Mouse (Mus musculus) mouse embryonic stem cell (cell line): ENCODE results near the gene Mzf1.

Experiments
- in situ Hi-C, 2 experiments: fragments of 300-500 bp; cut with MboI; formaldehyde crosslinking; loops; 1 replicate in 1 of 2; 3 replicates in 1 of 2; pipeline ENCODE4 v1.14.3; 2019 to 2020; ENCODE audit warnings: low sequenced_read_pairs in 2 of 2, low pct_unique_long_range_greater_than_20kb in 1 of 2, mixed read lengths in 1 of 2; ENCODE audit not compliant: unreplicated experiment in 1 of 2

Mzf1 gene

GRCm38 (mm10) chr7:13054287-13055010 is at the start of gene Mzf1:
Gene Mzf1 (minus strand): TSS chr7:13054764.
- in situ Hi-C loops, result loop anchor here (25.0 kb wide), 2 partner anchors 233 to 1258 kb away; partner anchors contain the start of genes Lig1 (in 2 of the 2) and Zswim9 (in 2 of the 2)

- in situ Hi-C loops, result no loop called here
Observed at GRCm38 (mm10) chr7:13095073-13095472, 40.5 kb upstream of the Mzf1 start, which contains the start of gene Vmn1r85. Gene Vmn1r85 (minus strand): TSS chr7:13095173.

- in situ Hi-C loops, result loop anchor here (25.0 kb wide), 2 partner anchors 215 to 1240 kb away; partner anchors contain the start of genes Lig1 (in 2 of the 2) and Zswim9 (in 2 of the 2)
Observed at GRCm38 (mm10) chr7:13072293-13072692, 17.7 kb upstream of the Mzf1 start.

- in situ Hi-C loops, result loop anchor here (10.0 to 25.0 kb wide), 3 partner anchors 224 to 1261 kb away; partner anchors contain the start of genes Lig1 (in 2 of the 2) and Zswim9 (in 2 of the 2)
Observed at GRCm38 (mm10) chr7:13063399-13063798, 8.8 kb upstream of the Mzf1 start.

GRCm38 (mm10) chr7:13059536-13059935 is 5.0 kb upstream of the Mzf1 start:
- in situ Hi-C loops, result loop anchor here (25.0 kb wide), 2 partner anchors 228 to 1253 kb away; partner anchors contain the start of genes Lig1 (in 2 of the 2) and Zswim9 (in 2 of the 2)

- in situ Hi-C loops, result loop anchor here (25.0 kb wide), 2 partner anchors 230 to 1255 kb away; partner anchors contain the start of genes Lig1 (in 2 of the 2) and Zswim9 (in 2 of the 2)
Observed at GRCm38 (mm10) chr7:13056913-13057700, 2.5 kb upstream of the Mzf1 start.

- in situ Hi-C loops, result loop anchor here (25.0 kb wide), 2 partner anchors 233 to 1258 kb away; partner anchors contain the start of genes Lig1 (in 2 of the 2) and Zswim9 (in 2 of the 2)
Observed at GRCm38 (mm10) chr7:13053961-13054286, 640 bp downstream of the Mzf1 start.

GRCm38 (mm10) chr7:13053501-13053900 is 1.1 kb downstream of the Mzf1 start:
- in situ Hi-C loops, result loop anchor here (25.0 kb wide), 2 partner anchors 234 to 1259 kb away; partner anchors contain the start of genes Lig1 (in 2 of the 2) and Zswim9 (in 2 of the 2)

- in situ Hi-C loops, result loop anchor here (25.0 kb wide), 2 partner anchors 234 to 1259 kb away; partner anchors contain the start of genes Lig1 (in 2 of the 2) and Zswim9 (in 2 of the 2)
Observed at GRCm38 (mm10) chr7:13053001-13053400, 1.6 kb downstream of the Mzf1 start.

- in situ Hi-C loops, result no loop called here
Observed at GRCm38 (mm10) chr7:13046084-13046483, 8.5 kb downstream of the Mzf1 start.

GRCm38 (mm10) chr7:13044254-13044625 is 10.3 kb downstream of the Mzf1 start:
- in situ Hi-C loops, result loop anchor here in 1 of 2 experiments (5.0 kb wide), 1 partner anchor 37 kb away; no protein-coding TSS in a partner anchor

GRCm38 (mm10) chr7:13043445-13044253 is 10.9 kb downstream of the Mzf1 start:
- in situ Hi-C loops, result loop anchor here in 1 of 2 experiments (5.0 kb wide), 1 partner anchor 36 kb away; no protein-coding TSS in a partner anchor

- in situ Hi-C loops, result loop anchor here in 1 of 2 experiments (5.0 kb wide), 1 partner anchor 36 kb away; no protein-coding TSS in a partner anchor
Observed at GRCm38 (mm10) chr7:13043120-13043444, 11.5 kb downstream of the Mzf1 start.

GRCm38 (mm10) chr7:13042511-13042910 is 12.1 kb downstream of the Mzf1 start:
- in situ Hi-C loops, result loop anchor here in 1 of 2 experiments (5.0 kb wide), 1 partner anchor 35 kb away; no protein-coding TSS in a partner anchor

- in situ Hi-C loops, result loop anchor here in 1 of 2 experiments (5.0 kb wide), 1 partner anchor 34 kb away; no protein-coding TSS in a partner anchor
Observed at GRCm38 (mm10) chr7:13041256-13041655, 13.3 kb downstream of the Mzf1 start.

GRCm38 (mm10) chr7:13039181-13039580 is 15.4 kb downstream of the Mzf1 start:
- in situ Hi-C loops, result loop anchor here in 1 of 2 experiments (5.0 kb wide), 1 partner anchor 37 kb away; no protein-coding TSS in a partner anchor

- in situ Hi-C loops, result loop anchor here in 1 of 2 experiments (5.0 kb wide), 1 partner anchor 36 kb away; no protein-coding TSS in a partner anchor
Observed at GRCm38 (mm10) chr7:13038621-13039169, 15.9 kb downstream of the Mzf1 start.
